Mouse (Mus musculus) limb, embryonic 12.5 days (tissue): Measurements from ENCODE around the gene Scn2b. TPM values are rescaled to one million over a fixed set of nuclear protein-coding genes. Genes with fewer than 3 reads are reported as not detected.

Experiments
- ATAC-seq: fragments of 200-750 bp; cut with Nextera tagmentation; 2 replicates; pipeline ENCODE4 v1.8.0; 2017; ENCODE audit warnings: low read depth, moderate TSS enrichment; ENCODE audit not compliant: insufficient number of reproducible peaks, insufficient read depth, low FRiP score, low TSS enrichment
- H3K27ac ChIP-seq: fragments of 300-500 bp; sonication (generic); 2 replicates; pipeline ENCODE4 v1.5.1; 2016; ENCODE audit warnings: mild to moderate bottlenecking, moderate library complexity
- H3K27me3 ChIP-seq: fragments of 300-500 bp; sonication (generic); 2 replicates; pipeline ENCODE4 v1.6.1; 2016; ENCODE audit warnings: mild to moderate bottlenecking, moderate library complexity
- H3K36me3 ChIP-seq: fragments of 300-500 bp; sonication (generic); 2 replicates; pipeline ENCODE4 v1.6.1; 2016; ENCODE audit warnings: mild to moderate bottlenecking, moderate library complexity
- H3K4me1 ChIP-seq: fragments of 300-500 bp; sonication (generic); replicated peaks from 2 replicates; pipeline ENCODE4 v1.6.1; 2016
- H3K4me2 ChIP-seq: fragments of 300-500 bp; sonication (generic); 2 replicates; pipeline ENCODE4 v1.6.1; 2016; ENCODE audit warnings: mild to moderate bottlenecking, moderate library complexity
- H3K4me3 ChIP-seq: fragments of 300-500 bp; sonication (generic); replicated peaks from 2 replicates; pipeline ENCODE4 v1.5.1; 2016; ENCODE audit warnings: mild to moderate bottlenecking
- H3K9ac ChIP-seq: fragments of 300-500 bp; sonication (generic); replicated peaks from 2 replicates; pipeline ENCODE4 v1.6.1; 2016; ENCODE audit warnings: mild to moderate bottlenecking, moderate library complexity
- H3K9me3 ChIP-seq: fragments of 300-500 bp; sonication (generic); 2 replicates; pipeline ENCODE4 v1.6.1; 2016; ENCODE audit warnings: mild to moderate bottlenecking, moderate library complexity
- WGBS: fragments of 180-500 bp; shearing (Covaris S2); methylation state at CpG from one replicate; pipeline ENCODE4 v1.1.7; 2016; 5-methylcytosine and 5-hydroxymethylcytosine counted together
- polyA plus RNA-seq: library from polyadenylated mRNA; unstranded; fragments of >200 nt; fragmentation: Nextera tagmentation; extraction: Ambion mirVana; gene quantifications from 2 replicates; pipeline ENCODE4 v1.2.1, GENCODE M21; 2016

Scn2b gene
- polyA plus RNA-seq, 1 experiment from 2014 or later: 6.4 TPM

GRCm38 (mm10) chr9:45138191-45139032 lies 20.8 kb downstream of the Scn2b start, which contains the start of gene Scn4b:
Gene Scn4b (plus strand): TSS chr9:45138395.
- no peak within 1 kb of the TSS for H3K27ac ChIP-seq
- H3K4me2 ChIP-seq: peak within 1 kb of the TSS; percentile 88
- WGBS: under 1% methylated on average over 76 of the region's 76 CpGs
- peaks cover 66% of the 10 kb centered on the region for H3K4me1 ChIP-seq
- peak within 1 kb of the TSS; percentile 47 for H3K4me3 ChIP-seq
- H3K9me3 ChIP-seq: no peaks in the 10 kb centered on the region
- ATAC-seq: no peak
- peak within 1 kb of the TSS; percentile 57 for H3K9ac ChIP-seq
- H3K36me3 ChIP-seq: no peaks in the 10 kb centered on the region
- peaks cover 74% of the 10 kb centered on the region for H3K27me3 ChIP-seq

- peaks cover 80% of the 10 kb centered on the region for H3K27me3 ChIP-seq
- H3K4me1 ChIP-seq: peaks cover 62% of the 10 kb centered on the region
- H3K9me3 ChIP-seq: no peaks in the 10 kb centered on the region
- peak overlapping the region; percentile 88 for H3K4me2 ChIP-seq
- peak overlapping the region; percentile 47 for H3K4me3 ChIP-seq
- 1% methylated on average over 7 of the region's 7 CpGs for WGBS
- H3K27ac ChIP-seq: no peak overlapping the region
- ATAC-seq: no peak
- peak overlapping the region; percentile 57 for H3K9ac ChIP-seq
- no peaks in the 10 kb centered on the region for H3K36me3 ChIP-seq
Measured at GRCm38 (mm10) chr9:45139082-45139481, 21.5 kb downstream of the Scn2b start.

- no peak for ATAC-seq
- H3K4me2 ChIP-seq: no peak overlapping the region
- no peak overlapping the region for H3K27ac ChIP-seq
- H3K36me3 ChIP-seq: no peaks in the 10 kb centered on the region
- peaks cover 52% of the 10 kb centered on the region for H3K4me1 ChIP-seq
- no peak overlapping the region for H3K4me3 ChIP-seq
- 26% methylated on average over 7 of the region's 7 CpGs for WGBS
- H3K9me3 ChIP-seq: no peaks in the 10 kb centered on the region
- H3K9ac ChIP-seq: no peak overlapping the region
- H3K27me3 ChIP-seq: peaks cover 85% of the 10 kb centered on the region
Measured at GRCm38 (mm10) chr9:45140945-45141344, 23.4 kb downstream of the Scn2b start.

- Histone ChIP-seq H3K9ac (no peak overlapping the region), H3K27me3 (peaks cover 70% of the 10 kb centered on the region), H3K4me3 (no peak overlapping the region), H3K27ac (no peak overlapping the region), H3K9me3 (no peaks in the 10 kb centered on the region), H3K4me1 (peaks cover 38% of the 10 kb centered on the region), H3K36me3 (no peaks in the 10 kb centered on the region), H3K4me2 (no peak overlapping the region)
- 54% methylated on average over 3 of the region's 3 CpGs for whole genome bisulfite sequencing
- no peak for ATAC-seq
Measured at GRCm38 (mm10) chr9:45142686-45143085, 25.1 kb downstream of the Scn2b start.

GRCm38 (mm10) chr9:45145533-45146266 lies 28.1 kb downstream of the Scn2b start:
- H3K4me1 ChIP-seq: peaks cover 22% of the 10 kb centered on the region
- peak overlapping the region; percentile 88 for H3K4me2 ChIP-seq
- WGBS: 3% methylated on average over 27 of the region's 27 CpGs
- ATAC-seq: 0 out of 2 replicates have a peak, but pooled peaks have one; percentile 35
- peak overlapping the region; percentile 50; the same call in 1 of the 2 replicates for H3K9ac ChIP-seq
- H3K4me3 ChIP-seq: peak overlapping the region; percentile 46
- no peaks in the 10 kb centered on the region for H3K36me3 ChIP-seq
- H3K27me3 ChIP-seq: peaks cover 44% of the 10 kb centered on the region
- H3K9me3 ChIP-seq: no peaks in the 10 kb centered on the region
- H3K27ac ChIP-seq: no peak overlapping the region

- WGBS: under 1% methylated on average over 5 of the region's 5 CpGs
- no peaks in the 10 kb centered on the region for H3K36me3 ChIP-seq
- H3K27ac ChIP-seq: no peak overlapping the region
- H3K4me1 ChIP-seq: peaks cover 17% of the 10 kb centered on the region
- peaks cover 41% of the 10 kb centered on the region for H3K27me3 ChIP-seq
- H3K4me2 ChIP-seq: peak overlapping the region; percentile 88
- H3K9ac ChIP-seq: peak overlapping the region; percentile 50; the same call in 1 of the 2 replicates
- ATAC-seq: 0 out of 2 replicates have a peak, but pooled peaks have one; percentile 22
- H3K9me3 ChIP-seq: no peaks in the 10 kb centered on the region
- peak overlapping the region; percentile 46 for H3K4me3 ChIP-seq
Measured at GRCm38 (mm10) chr9:45146267-45146597, 28.6 kb downstream of the Scn2b start.

- WGBS: 59% methylated on average over 1 of the region's 1 CpGs
- H3K36me3 ChIP-seq: no peaks in the 10 kb centered on the region
- H3K9ac ChIP-seq: no peak overlapping the region
- peaks cover 2% of the 10 kb centered on the region for H3K4me1 ChIP-seq
- no peaks in the 10 kb centered on the region for H3K9me3 ChIP-seq
- no peak overlapping the region for H3K4me2 ChIP-seq
- H3K27ac ChIP-seq: no peak overlapping the region
- peaks cover 6% of the 10 kb centered on the region for H3K27me3 ChIP-seq
- ATAC-seq: no peak
- no peak overlapping the region for H3K4me3 ChIP-seq
Measured at GRCm38 (mm10) chr9:45150933-45151332, 33.4 kb downstream of the Scn2b start.

GRCm38 (mm10) chr9:45153361-45153760 lies 35.8 kb downstream of the Scn2b start:
- Histone ChIP-seq H3K4me1 (no peaks in the 10 kb centered on the region), H3K36me3 (no peaks in the 10 kb centered on the region), H3K27ac (no peak overlapping the region), H3K27me3 (no peaks in the 10 kb centered on the region; the same call in none of the 2 replicates), H3K4me2 (no peak overlapping the region), H3K9me3 (no peaks in the 10 kb centered on the region), H3K9ac (no peak overlapping the region), H3K4me3 (no peak overlapping the region)
- no peak for ATAC-seq
- WGBS: 73% methylated on average over 7 of the region's 7 CpGs

GRCm38 (mm10) chr9:45167903-45168302 lies 50.3 kb downstream of the Scn2b start:
- no peak overlapping the region for H3K4me2 ChIP-seq
- no peaks in the 10 kb centered on the region for H3K4me1 ChIP-seq
- no peaks in the 10 kb centered on the region for H3K27me3 ChIP-seq
- H3K4me3 ChIP-seq: no peak overlapping the region
- WGBS: 76% methylated on average over 5 of the region's 5 CpGs
- ATAC-seq: no peak
- no peak overlapping the region for H3K9ac ChIP-seq
- 0 out of 2 replicates have a peak, but pooled peaks cover 4% of the 10 kb centered on the region for H3K9me3 ChIP-seq
- H3K36me3 ChIP-seq: no peaks in the 10 kb centered on the region
- no peak overlapping the region for H3K27ac ChIP-seq

- 0 out of 2 replicates have a peak, but pooled peaks cover 4% of the 10 kb centered on the region for H3K9me3 ChIP-seq
- no peaks in the 10 kb centered on the region for H3K4me1 ChIP-seq
- no peak overlapping the region for H3K9ac ChIP-seq
- H3K27ac ChIP-seq: no peak overlapping the region
- WGBS: 86% methylated on average over 5 of the region's 5 CpGs
- H3K27me3 ChIP-seq: no peaks in the 10 kb centered on the region
- no peak overlapping the region for H3K4me2 ChIP-seq
- no peaks in the 10 kb centered on the region for H3K36me3 ChIP-seq
- no peak overlapping the region for H3K4me3 ChIP-seq
- no peak for ATAC-seq
Measured at GRCm38 (mm10) chr9:45170150-45170549, 52.6 kb downstream of the Scn2b start.

GRCm38 (mm10) chr9:45171073-45171610 lies 53.6 kb downstream of the Scn2b start:
- WGBS: 70% methylated on average over 1 of the region's 1 CpGs
- Histone ChIP-seq H3K4me3 (no peak overlapping the region), H3K27ac (no peak overlapping the region), H3K4me1 (no peaks in the 10 kb centered on the region), H3K4me2 (no peak overlapping the region), H3K27me3 (no peaks in the 10 kb centered on the region), H3K9ac (no peak overlapping the region), H3K9me3 (0 out of 2 replicates have a peak, but pooled peaks cover 4% of the 10 kb centered on the region), H3K36me3 (no peaks in the 10 kb centered on the region)
- no peak for ATAC-seq
